Mouse (Mus musculus): Measurements from ENCODE around the gene 0610009B22Rik.

GRCm38 (mm10) chr11:51706451-51706850, 17.8 kb upstream of the 0610009B22Rik start:
- TF ChIP-seq CTCF (IDR thresholded peaks at IDR 0.05; ENCODE audit: borderline replicate concordance, insufficient read depth, low read length) (no peak), POLR2A (IDR thresholded peaks at IDR 0.05; ENCODE audit: low read depth, low read length) (no peak)

Data from embryonic fibroblast, embryonic 13.5 days (primary cell).